Mouse (Mus musculus) inflammation-experienced regulatory T-cells, adult 6 months (primary cell): ENCODE measurements at regions not wholly inside any gene's neighbourhood (a gene's known extent, or its start where the extent isn't known, plus 50 kb on each side); places are given as distances from the start of the nearest gene placed in this dataset.
A peak's percentile ranks its signal among the peaks of the same experiment; 100 is the strongest.

Experiments
- ATAC-seq: one replicate; pipeline ENCODE4 v1.8.0; 2017

GRCm38 (mm10) chr14:31945125-31945524 lies 83.7 kb upstream of the Galnt15 start:
- ATAC-seq = no peak

GRCm38 (mm10) chr14:31946032-31946431 lies 82.8 kb upstream of the Galnt15 start:
- ATAC-seq = no peak

GRCm38 (mm10) chr14:31947246-31947645 lies 81.5 kb upstream of the Galnt15 start:
- no peak for ATAC-seq

- no peak for ATAC-seq
These were observed 76.9 kb upstream of the Galnt15 start for GRCm38 (mm10) chr14:31951894-31952293.

GRCm38 (mm10) chr14:31953783-31954182 lies 75.0 kb upstream of the Galnt15 start:
- ATAC-seq = no peak

GRCm38 (mm10) chr14:31954945-31955344 lies 73.8 kb upstream of the Galnt15 start:
- peak; percentile 52 for ATAC-seq

GRCm38 (mm10) chr14:31957211-31957638 lies 71.6 kb upstream of the Galnt15 start:
- no peak for ATAC-seq

- ATAC-seq = no peak
These were observed 68.5 kb upstream of the Galnt15 start for GRCm38 (mm10) chr14:31960201-31960854.

GRCm38 (mm10) chr14:31961442-31961841 lies 67.3 kb upstream of the Galnt15 start:
- no peak for ATAC-seq

GRCm38 (mm10) chr14:31963131-31963911 lies 65.5 kb upstream of the Galnt15 start:
- ATAC-seq = no peak

GRCm38 (mm10) chr14:31964076-31964475 lies 64.7 kb upstream of the Galnt15 start:
- no peak for ATAC-seq

- no peak for ATAC-seq
These were observed 64.0 kb upstream of the Galnt15 start for GRCm38 (mm10) chr14:31964831-31965230.

- no peak for ATAC-seq
These were observed 59.3 kb upstream of the Galnt15 start for GRCm38 (mm10) chr14:31969531-31969930.

GRCm38 (mm10) chr14:31970245-31970830 lies 58.5 kb upstream of the Galnt15 start:
- ATAC-seq = no peak

GRCm38 (mm10) chr14:31970851-31971250 lies 57.9 kb upstream of the Galnt15 start:
- ATAC-seq = no peak

- no peak for ATAC-seq
These were observed 55.1 kb upstream of the Galnt15 start for GRCm38 (mm10) chr14:31973702-31974101.

- no peak for ATAC-seq
These were observed 50.6 kb upstream of the Galnt15 start for GRCm38 (mm10) chr14:31978196-31978595.

GRCm38 (mm10) chr14:31978690-31979089 lies 50.1 kb upstream of the Galnt15 start:
- ATAC-seq = no peak
